Mouse (Mus musculus): ENCODE measurements at regions not wholly inside any gene's neighbourhood (a gene's known extent, or its start where the extent isn't known, plus 50 kb on each side); places are given as distances from the start of the nearest gene placed in this dataset.
"Not testable (repeated sequence)": the region's sequence is repeated elsewhere in the genome, so short reads cannot be mapped to it uniquely, and the experiment has no call there.

DNA sequence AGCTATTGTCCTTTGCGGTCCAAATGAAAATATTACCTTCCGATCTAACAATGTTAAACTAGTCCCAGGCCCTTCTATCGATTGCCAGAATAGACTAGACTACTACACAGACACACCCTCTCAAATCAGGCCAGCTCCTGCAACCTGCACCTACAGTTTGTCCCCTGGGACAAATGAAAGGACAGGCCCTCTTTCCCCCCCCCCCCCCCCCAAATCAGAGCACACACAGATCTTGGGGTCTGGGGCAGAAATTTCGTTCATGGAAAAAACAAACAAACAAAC, 77.8 kb downstream of the BC107364 start:
- not testable (repeated sequence) for H3K4me2 ChIP-seq (replicated peaks); H3K9ac ChIP-seq (replicated peaks); H3K9me3 ChIP-seq; H3K27me3 ChIP-seq; H3K4me3 ChIP-seq; H3K4me1 ChIP-seq; ATAC-seq (replicated peaks); H3K27ac ChIP-seq (replicated peaks); H3K36me3 ChIP-seq
- no CpG with 5 or more reads among the region's 4 CpGs for WGBS

DNA sequence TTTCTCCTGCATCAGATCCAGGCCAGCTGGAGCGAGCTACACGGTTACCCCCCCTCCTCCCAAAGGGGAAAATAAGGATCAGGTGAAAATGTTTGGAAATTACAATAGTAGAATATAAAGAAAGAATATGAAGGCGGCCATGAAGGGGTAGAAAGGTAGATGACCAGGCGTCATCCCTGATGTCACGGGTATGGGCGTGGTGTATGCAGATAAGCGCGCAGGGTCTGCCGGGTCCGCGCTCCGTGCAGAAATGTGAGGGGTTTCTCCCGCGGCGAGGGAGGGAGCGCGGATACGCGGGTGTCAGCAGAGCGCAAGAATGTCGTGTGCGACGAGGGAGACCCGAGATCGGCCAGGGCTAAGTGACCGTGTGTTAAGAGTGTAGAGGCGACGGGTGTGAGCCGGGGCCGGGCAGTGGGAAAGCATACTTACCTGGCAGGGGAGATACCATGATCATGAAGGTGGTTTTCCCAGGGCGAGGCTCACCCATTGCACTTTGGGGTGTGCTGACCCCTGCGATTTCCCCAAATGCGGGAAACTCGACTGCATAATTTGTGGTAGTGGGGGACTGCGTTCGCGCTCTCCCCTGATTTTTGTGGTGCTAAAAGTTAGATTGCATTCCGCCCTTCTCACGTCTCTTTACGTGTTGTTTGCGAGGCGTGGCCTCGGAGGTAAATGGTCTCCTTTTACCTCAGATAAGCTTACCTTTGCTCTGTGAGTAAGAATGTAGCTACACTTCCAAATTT, 78.3 kb downstream of the BC107364 start:
- H3K27ac ChIP-seq (replicated peaks); H3K9ac ChIP-seq (replicated peaks); ATAC-seq (replicated peaks); H3K9me3 ChIP-seq; H3K27me3 ChIP-seq; H3K4me2 ChIP-seq (replicated peaks); H3K36me3 ChIP-seq; H3K4me1 ChIP-seq; H3K4me3 ChIP-seq: not testable (repeated sequence)
- WGBS: 13% methylated on average over 2 of the region's 43 CpGs

DNA sequence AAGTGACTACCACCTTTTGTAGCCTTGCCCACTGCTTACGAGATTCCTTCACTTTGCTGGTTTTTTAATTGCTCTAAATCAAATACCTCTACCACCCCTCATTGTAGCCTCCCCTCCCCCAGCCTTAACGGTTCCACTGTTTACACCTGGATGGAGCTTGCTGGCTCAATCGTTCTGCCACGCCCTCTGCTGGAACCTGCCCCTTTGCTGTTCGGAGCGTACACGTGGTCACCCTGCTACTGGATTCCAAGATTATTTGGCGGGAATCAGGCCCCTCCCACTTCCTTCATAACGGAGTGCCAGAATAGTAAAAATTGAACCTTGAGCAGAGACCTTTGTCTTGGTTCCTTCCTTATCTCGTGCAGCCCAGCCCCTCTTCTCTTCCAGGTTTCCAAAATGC, 68.8 kb upstream of the Fcgr1 start:
- WGBS: 33% methylated on average over 10 of the region's 10 CpGs
- H3K27me3 ChIP-seq: peaks cover 19% of the 10 kb centered on the region
- not testable (repeated sequence) for H3K27ac ChIP-seq (replicated peaks); H3K9me3 ChIP-seq; H3K4me1 ChIP-seq; H3K36me3 ChIP-seq; ATAC-seq (replicated peaks); H3K9ac ChIP-seq (replicated peaks); H3K4me3 ChIP-seq; H3K4me2 ChIP-seq (replicated peaks)

DNA sequence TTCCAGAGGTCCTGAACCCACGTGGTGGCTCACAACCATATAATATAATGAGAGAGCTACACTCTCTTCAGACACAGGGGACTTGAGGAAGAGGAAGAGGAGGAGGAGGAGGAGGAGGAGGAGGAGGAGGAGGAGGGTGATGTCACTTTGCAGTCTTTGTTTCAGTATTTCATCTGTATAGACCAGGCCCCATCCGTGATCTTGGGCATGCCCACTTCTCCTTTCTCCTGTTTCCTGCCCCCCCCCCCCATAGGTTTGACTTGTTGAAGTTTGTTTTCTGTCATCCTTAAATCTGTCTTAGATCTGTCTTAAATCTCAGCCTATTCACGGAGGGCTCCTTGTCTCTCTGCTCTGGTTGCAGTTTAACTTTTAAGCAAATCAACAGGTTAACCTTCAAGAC, 67.0 kb upstream of the Fcgr1 start:
- H3K36me3 ChIP-seq: no peaks in the 10 kb centered on the region
- H3K9ac ChIP-seq (replicated peaks): no peak overlapping the region
- H3K27me3 ChIP-seq: peaks cover 19% of the 10 kb centered on the region
- 64% methylated on average over 3 of the region's 3 CpGs for WGBS
- H3K4me2 ChIP-seq (replicated peaks): no peak overlapping the region
- no peak for ATAC-seq (replicated peaks)
- no peak overlapping the region for H3K4me3 ChIP-seq
- H3K4me1 ChIP-seq: no peaks in the 10 kb centered on the region
- H3K27ac ChIP-seq (replicated peaks): no peak overlapping the region
- no peaks in the 10 kb centered on the region for H3K9me3 ChIP-seq

DNA sequence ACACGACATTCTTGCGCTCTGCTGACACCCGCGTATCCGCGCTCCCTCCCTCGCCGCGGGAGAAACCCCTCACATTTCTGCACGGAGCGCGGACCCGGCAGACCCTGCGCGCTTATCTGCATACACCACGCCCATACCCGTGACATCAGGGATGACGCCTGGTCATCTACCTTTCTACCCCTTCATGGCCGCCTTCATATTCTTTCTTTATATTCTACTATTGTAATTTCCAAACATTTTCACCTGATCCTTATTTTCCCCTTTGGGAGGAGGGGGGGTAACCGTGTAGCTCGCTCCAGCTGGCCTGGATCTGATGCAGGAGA, 66.4 kb upstream of the Fcgr1 start:
- not testable (repeated sequence) for H3K9ac ChIP-seq (replicated peaks); H3K4me1 ChIP-seq; H3K36me3 ChIP-seq; H3K9me3 ChIP-seq; H3K4me3 ChIP-seq; H3K4me2 ChIP-seq (replicated peaks); H3K27ac ChIP-seq (replicated peaks)
- peaks cover 19% of the 10 kb centered on the region for H3K27me3 ChIP-seq
- 0% methylated on average over 2 of the region's 21 CpGs for WGBS
- 0 out of 2 replicates have a peak, but pooled peaks have one; percentile 32 for ATAC-seq (replicated peaks)

DNA sequence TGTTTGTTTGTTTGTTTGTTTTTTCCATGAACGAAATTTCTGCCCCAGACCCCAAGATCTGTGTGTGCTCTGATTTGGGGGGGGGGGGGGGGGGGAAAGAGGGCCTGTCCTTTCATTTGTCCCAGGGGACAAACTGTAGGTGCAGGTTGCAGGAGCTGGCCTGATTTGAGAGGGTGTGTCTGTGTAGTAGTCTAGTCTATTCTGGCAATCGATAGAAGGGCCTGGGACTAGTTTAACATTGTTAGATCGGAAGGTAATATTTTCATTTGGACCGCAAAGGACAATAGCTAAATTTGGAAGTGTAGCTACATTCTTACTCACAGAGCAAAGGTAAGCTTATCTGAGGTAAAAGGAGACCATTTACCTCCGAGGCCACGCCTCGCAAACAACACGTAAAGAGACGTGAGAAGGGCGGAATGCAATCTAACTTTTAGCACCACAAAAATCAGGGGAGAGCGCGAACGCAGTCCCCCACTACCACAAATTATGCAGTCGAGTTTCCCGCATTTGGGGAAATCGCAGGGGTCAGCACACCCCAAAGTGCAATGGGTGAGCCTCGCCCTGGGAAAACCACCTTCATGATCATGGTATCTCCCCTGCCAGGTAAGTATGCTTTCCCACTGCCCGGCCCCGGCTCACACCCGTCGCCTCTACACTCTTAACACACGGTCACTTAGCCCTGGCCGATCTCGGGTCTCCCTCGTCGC, 65.9 kb upstream of the Fcgr1 start:
- H3K36me3 ChIP-seq; H3K27ac ChIP-seq (replicated peaks); H3K4me1 ChIP-seq; H3K9me3 ChIP-seq; H3K4me2 ChIP-seq (replicated peaks); H3K4me3 ChIP-seq; H3K9ac ChIP-seq (replicated peaks): not testable (repeated sequence)
- no CpG with 5 or more reads among the region's 26 CpGs for WGBS
- H3K27me3 ChIP-seq: peaks cover 19% of the 10 kb centered on the region
- ATAC-seq (replicated peaks): 0 out of 2 replicates have a peak, but pooled peaks have one; percentile 26

DNA sequence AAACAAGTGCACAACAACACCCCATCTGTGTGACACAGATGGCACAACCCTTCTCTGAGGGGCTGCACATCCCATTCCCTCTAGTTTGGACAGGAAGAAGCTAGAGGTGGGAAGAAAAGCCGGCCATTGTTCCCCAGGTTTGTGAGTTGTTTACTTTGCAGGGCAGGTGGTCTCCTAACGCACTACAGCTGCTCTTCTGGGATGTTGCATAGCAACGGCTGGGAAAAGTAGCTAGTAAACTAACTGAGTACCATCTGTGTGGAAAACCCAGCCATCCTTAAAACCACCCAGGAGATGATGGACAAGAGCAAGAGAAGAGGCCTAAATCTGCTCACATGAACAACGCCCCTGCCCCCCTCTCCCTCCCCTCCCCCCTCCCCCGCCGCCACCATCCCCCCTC, 57.9 kb upstream of the Fcgr1 start:
- H3K4me1 ChIP-seq; H3K27ac ChIP-seq (replicated peaks); H3K9ac ChIP-seq (replicated peaks); H3K9me3 ChIP-seq; H3K4me2 ChIP-seq (replicated peaks); H3K27me3 ChIP-seq; H3K36me3 ChIP-seq; H3K4me3 ChIP-seq: not testable (repeated sequence)
- WGBS: no CpG with 5 or more reads among the region's 6 CpGs
- ATAC-seq (replicated peaks): 0 out of 2 replicates have a peak, but pooled peaks have one; percentile 41

DNA sequence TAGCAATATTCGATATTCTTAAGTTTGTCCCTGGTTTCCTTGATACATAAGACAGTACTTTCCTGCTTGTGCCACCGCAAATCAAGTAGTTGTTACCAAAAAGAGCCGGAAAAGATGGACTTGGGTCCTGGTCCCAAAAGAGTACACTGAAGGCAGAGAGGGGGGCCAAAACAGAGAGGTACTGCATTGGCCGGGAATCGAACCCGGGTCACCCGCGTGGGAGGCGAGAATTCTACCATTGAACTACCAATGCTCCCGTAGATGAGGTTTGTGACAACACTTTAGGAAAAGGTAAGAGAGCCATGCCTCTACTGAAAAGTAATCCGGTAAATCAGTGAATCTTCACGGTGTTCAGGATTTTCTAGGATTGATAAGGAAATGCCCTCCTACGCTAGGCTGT, 57.2 kb upstream of the Fcgr1 start:
- not testable (repeated sequence) for H3K27ac ChIP-seq (replicated peaks); H3K9me3 ChIP-seq; ATAC-seq (replicated peaks); H3K9ac ChIP-seq (replicated peaks); H3K27me3 ChIP-seq; H3K36me3 ChIP-seq; H3K4me2 ChIP-seq (replicated peaks); H3K4me3 ChIP-seq; H3K4me1 ChIP-seq
- no CpG with 5 or more reads among the region's 13 CpGs for WGBS

DNA sequence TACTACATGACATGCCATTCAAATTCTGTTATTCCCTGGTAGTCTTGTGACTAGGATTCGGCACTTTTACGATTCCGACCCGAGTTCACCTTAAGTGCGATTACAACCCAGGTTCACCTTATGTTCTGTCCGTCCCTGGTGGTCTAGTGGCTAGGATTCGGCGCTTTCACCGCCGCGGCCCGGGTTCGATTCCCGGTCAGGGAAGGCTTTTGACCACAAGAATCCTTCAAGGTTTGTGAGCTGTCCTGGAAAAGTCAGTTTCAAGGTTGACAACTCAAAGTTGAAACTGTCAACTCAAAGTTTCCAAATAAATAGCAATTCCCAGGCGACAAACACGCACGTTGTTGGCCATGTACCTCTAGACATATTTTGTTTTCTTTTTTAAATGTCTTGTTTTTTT, 52.8 kb upstream of the Fcgr1 start:
- ATAC-seq (replicated peaks); H3K9me3 ChIP-seq; H3K36me3 ChIP-seq; H3K9ac ChIP-seq (replicated peaks); H3K4me2 ChIP-seq (replicated peaks); H3K27ac ChIP-seq (replicated peaks); H3K4me3 ChIP-seq; H3K4me1 ChIP-seq: not testable (repeated sequence)
- peaks cover 26% of the 10 kb centered on the region for H3K27me3 ChIP-seq
- WGBS: no CpG with 5 or more reads among the region's 17 CpGs

DNA sequence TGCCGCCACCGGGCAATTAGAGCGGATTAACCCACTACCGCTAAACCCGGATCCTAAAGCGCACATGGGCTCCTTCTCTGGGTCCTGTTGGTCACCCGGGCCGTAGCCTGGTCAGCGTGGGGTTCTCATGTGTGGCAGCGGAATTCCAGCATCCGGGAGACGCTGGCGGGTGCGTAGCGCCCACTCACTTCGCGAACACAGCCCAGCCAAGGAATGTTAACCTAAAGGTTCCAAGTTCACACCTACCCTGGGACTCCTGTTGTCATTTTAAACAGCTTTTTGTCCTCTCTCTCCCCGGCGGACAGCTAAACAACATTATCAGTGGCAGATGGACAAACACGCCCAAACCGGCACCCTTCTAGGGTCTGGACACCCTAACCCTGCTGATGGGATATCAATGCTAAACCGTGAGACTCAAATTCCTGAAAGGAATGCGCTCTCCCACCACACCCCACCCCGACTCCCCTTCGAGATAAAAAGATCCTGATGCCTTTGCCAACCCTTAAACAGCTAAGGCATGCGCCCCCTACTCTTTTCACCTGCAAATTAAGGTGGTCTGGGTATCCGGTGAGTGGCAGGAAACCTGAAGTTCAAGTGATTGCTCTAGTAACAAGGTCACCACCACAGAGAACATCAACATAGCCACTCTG, 49.8 kb upstream of the Fcgr1 start:
- no peak for ATAC-seq (replicated peaks)

More for the DNA sequence above, 49.8 kb upstream of the Fcgr1 start:
- Histone ChIP-seq H3K4me2 (replicated peaks) (no peak overlapping the region), H3K27me3 (peaks cover 50% of the 10 kb centered on the region), H3K9me3 (no peaks in the 10 kb centered on the region), H3K9ac (replicated peaks) (no peak overlapping the region), H3K4me3 (no peak overlapping the region), H3K36me3 (no peaks in the 10 kb centered on the region), H3K4me1 (no peaks in the 10 kb centered on the region), H3K27ac (replicated peaks) (no peak overlapping the region)
- WGBS: 1% methylated on average over 27 of the region's 27 CpGs

Data from forebrain, embryonic 15.5 days (tissue).